Mouse (Mus musculus): ENCODE results near the gene Ifnk. TPM values are rescaled to one million over a fixed set of nuclear protein-coding genes. Genes with fewer than 3 reads are reported as not detected.

Gene Ifnk
- total RNA-seq, 2 experiments from 2014 or later = not detected

DNA sequence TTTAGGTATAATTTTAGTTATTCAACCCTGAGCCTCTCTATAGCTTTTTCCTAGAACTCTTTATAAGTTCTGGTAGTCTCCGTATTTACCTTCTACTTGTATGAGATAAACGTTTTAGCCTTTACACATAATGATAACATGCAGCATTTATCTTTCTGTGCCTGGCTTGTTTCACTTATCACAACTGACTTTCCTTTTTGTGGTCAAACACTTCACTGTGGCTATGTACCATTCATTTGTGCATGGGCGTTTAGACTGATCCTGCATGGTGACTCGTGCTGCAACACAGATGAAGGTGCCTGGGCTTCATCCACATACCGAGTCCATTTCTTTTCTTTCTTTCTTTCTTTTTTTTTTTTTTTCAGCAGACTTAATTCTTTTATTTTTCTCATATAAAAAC, 49.8 kb downstream of the Ifnk start:
- no peak for DNase-seq

Other genes starting within 250 kb of the Ifnk start
- gene Mob3b, start 5.4 kb downstream of the Ifnk start, total RNA-seq (2021) = 1 to 10 TPM; 1.5 to 2.0 TPM
- 10 to 100 TPM; 20.7 to 21.9 TPM for gene C9orf72, start 74.1 kb downstream of the Ifnk start, total RNA-seq (2021)

All from heart, postnatal 4 days (tissue).